Mouse (Mus musculus) MEL (cell line): ENCODE data around the gene Pfkfb3. TPM values are rescaled to one million over a fixed set of nuclear protein-coding genes. Genes with fewer than 3 reads are reported as not detected.
A peak's percentile ranks its signal among the peaks of the same experiment; 100 is the strongest.

Experiments used
- DNase-seq: peaks from one replicate; pipeline ENCODE4 v3.0.0; 2011; ENCODE audit warnings: low read depth, low spot score
- H3K27ac ChIP-seq: 2 replicates; pipeline ENCODE4 v1.5.1; 2012; ENCODE audit warnings: low read depth, mild to moderate bottlenecking, control low read depth, low read length, moderate library complexity; ENCODE audit not compliant: control insufficient read depth
- H3K27me3 ChIP-seq, 2 experiments: fragments of 150-350 bp in 1 of 2; sonication (generic) in 1 of 2; 2 replicates each; pipeline ENCODE4 v1.6.1; 2012; ENCODE audit warnings: low read length in 2 of 2, mild to moderate bottlenecking in 2 of 2, improper control_type of control experiment in 1 of 2, moderate library complexity in 1 of 2; ENCODE audit not compliant: insufficient read depth in 2 of 2, control insufficient read depth in 1 of 2
- H3K36me3 ChIP-seq, 2 experiments: 2 replicates each; pipeline ENCODE4 v1.6.1; 2012 to 2014; ENCODE audit warnings: low read length in 2 of 2, improper control_type of control experiment in 1 of 2, inconsistent platforms in 1 of 2, mild to moderate bottlenecking in 1 of 2; ENCODE audit not compliant: insufficient read depth in 2 of 2, control insufficient read depth in 1 of 2
- H3K4me1 ChIP-seq, 2 experiments: fragments of 150-350 bp in 1 of 2; sonication (generic) in 1 of 2; 2 replicates each; pipeline ENCODE4 v1.6.1; 2012; ENCODE audit warnings: low read length in 2 of 2, improper control_type of control experiment in 1 of 2, mild to moderate bottlenecking in 1 of 2; ENCODE audit not compliant: insufficient read depth in 2 of 2, control insufficient read depth in 1 of 2
- H3K4me3 ChIP-seq, 2 experiments: fragments of 150-350 bp in 1 of 2; sonication (generic) in 1 of 2; 2 replicates each; pipeline ENCODE4 v1.5.1; 2012; ENCODE audit warnings: low read depth in 2 of 2, low read length in 2 of 2, mild to moderate bottlenecking in 2 of 2, moderate library complexity in 2 of 2, control low read depth in 1 of 2, improper control_type of control experiment in 1 of 2; ENCODE audit not compliant: control insufficient read depth in 1 of 2, insufficient read depth in 1 of 2
- H3K79me2 ChIP-seq: 2 replicates; pipeline ENCODE4 v1.6.1; 2012; ENCODE audit warnings: mild to moderate bottlenecking, low read length, moderate library complexity; ENCODE audit not compliant: control insufficient read depth, poor library complexity, insufficient read depth
- H3K9ac ChIP-seq: 2 replicates; pipeline ENCODE4 v1.6.1; 2012; ENCODE audit warnings: low read depth, mild to moderate bottlenecking, control low read depth, low read length, moderate library complexity; ENCODE audit not compliant: control insufficient read depth, poor library complexity, severe bottlenecking
- H3K9me3 ChIP-seq: fragments of 150-350 bp; sonication (generic); replicated peaks from 2 replicates; pipeline ENCODE4 v1.6.1; 2012; ENCODE audit warnings: mild to moderate bottlenecking, low read length, improper control_type of control experiment, moderate library complexity; ENCODE audit not compliant: insufficient read depth
- CHD1 ChIP-seq: IDR thresholded peaks from 2 replicates; pipeline ENCODE4 v1.6.1; 2012; ENCODE audit warnings: low read depth, mild to moderate bottlenecking, inconsistent platforms, low read length, improper control_type of control experiment
- CHD2 ChIP-seq: IDR thresholded peaks from 2 replicates; pipeline ENCODE4 v1.6.1; 2011; ENCODE audit warnings: low read length, improper control_type of control experiment
- CTCF ChIP-seq, 3 experiments: IDR thresholded peaks in 2 of 3; conservative IDR thresholded peaks in 1 of 3; 2 replicates each; pipeline ENCODE4 v1.5.1; 2011 to 2012; ENCODE audit warnings: low read length in 3 of 3, low read depth in 2 of 3, mild to moderate bottlenecking in 2 of 3, improper control_type of control experiment in 1 of 3, inconsistent platforms in 1 of 3, mixed read lengths in 1 of 3, moderate library complexity in 1 of 3; ENCODE audit not compliant: control insufficient read depth in 1 of 3, insufficient read depth in 1 of 3, poor library complexity in 1 of 3, severe bottlenecking in 1 of 3
- ETS1 ChIP-seq: IDR thresholded peaks from 2 replicates; pipeline ENCODE4 v1.6.1; 2012; ENCODE audit warnings: low read depth, mild to moderate bottlenecking, inconsistent platforms, low read length, improper control_type of control experiment, moderate library complexity
- HCFC1 ChIP-seq: IDR thresholded peaks from 2 replicates; pipeline ENCODE4 v1.6.1; 2012; ENCODE audit warnings: low read depth, mild to moderate bottlenecking, inconsistent platforms, low read length, improper control_type of control experiment, moderate library complexity
- JUND ChIP-seq: IDR thresholded peaks from 2 replicates; pipeline ENCODE4 v1.6.1; 2011; ENCODE audit warnings: low read depth, mild to moderate bottlenecking, improper control_type of control experiment, low read length
- KAT2A ChIP-seq: conservative IDR thresholded peaks from 2 replicates; pipeline ENCODE4 v1.6.1; 2012; ENCODE audit warnings: low read depth, low read length, improper control_type of control experiment, inconsistent platforms
- MAX ChIP-seq: IDR thresholded peaks from 2 replicates; pipeline ENCODE4 v1.6.1; 2011; ENCODE audit warnings: low read length, improper control_type of control experiment
- MAZ ChIP-seq: IDR thresholded peaks from 2 replicates; pipeline ENCODE4 v1.6.1; 2012; ENCODE audit warnings: low read depth, mild to moderate bottlenecking, inconsistent platforms, low read length, improper control_type of control experiment
- MEF2A ChIP-seq: IDR thresholded peaks from 2 replicates; pipeline ENCODE4 v1.6.1; 2014; ENCODE audit warnings: low read depth, mild to moderate bottlenecking, inconsistent platforms, low read length, improper control_type of control experiment; ENCODE audit not compliant: poor library complexity, insufficient replicate concordance, severe bottlenecking; ENCODE audit errors: extremely low read depth
- MXI1 ChIP-seq: IDR thresholded peaks from 2 replicates; pipeline ENCODE4 v1.6.1; 2011; ENCODE audit warnings: mild to moderate bottlenecking, low read depth, low read length, improper control_type of control experiment
- MYC ChIP-seq: IDR thresholded peaks from 2 replicates; pipeline ENCODE4 v1.6.1; 2011; ENCODE audit warnings: low read depth, mild to moderate bottlenecking, low read length, improper control_type of control experiment, moderate library complexity
- NELFE ChIP-seq: IDR thresholded peaks from 2 replicates; pipeline ENCODE4 v1.6.1; 2011; ENCODE audit warnings: low read depth, low read length, improper control_type of control experiment
- NRF1 ChIP-seq: IDR thresholded peaks from 2 replicates; pipeline ENCODE4 v1.6.1; 2014; ENCODE audit warnings: low read depth, mild to moderate bottlenecking, inconsistent platforms, low read length, improper control_type of control experiment, moderate library complexity; ENCODE audit not compliant: poor library complexity, insufficient read depth, severe bottlenecking
- POLR2A ChIP-seq, 2 experiments: IDR thresholded peaks; 2 replicates each; pipeline ENCODE4 v1.6.1; 2011 to 2012; ENCODE audit warnings: low read length in 2 of 2, mild to moderate bottlenecking in 2 of 2, control low read depth in 1 of 2, improper control_type of control experiment in 1 of 2, low read depth in 1 of 2, moderate library complexity in 1 of 2; ENCODE audit not compliant: control insufficient read depth in 1 of 2, insufficient read depth in 1 of 2, poor library complexity in 1 of 2
- SIN3A ChIP-seq: IDR thresholded peaks from 2 replicates; pipeline ENCODE4 v1.6.1; 2012; ENCODE audit warnings: low read length, improper control_type of control experiment, inconsistent platforms
- SMC3 ChIP-seq: IDR thresholded peaks from 2 replicates; pipeline ENCODE4 v1.6.1; 2011; ENCODE audit warnings: low read depth, low read length, improper control_type of control experiment
- TBP ChIP-seq: IDR thresholded peaks from 2 replicates; pipeline ENCODE4 v1.8.0; 2011; ENCODE audit warnings: low read depth, low read length, improper control_type of control experiment
- TCF12 ChIP-seq: IDR thresholded peaks from 2 replicates; pipeline ENCODE4 v1.6.1; 2014; ENCODE audit warnings: low read depth, mild to moderate bottlenecking, inconsistent platforms, low read length, improper control_type of control experiment, moderate library complexity
- UBTF ChIP-seq: IDR thresholded peaks from 2 replicates; pipeline ENCODE4 v1.6.1; 2012; ENCODE audit warnings: low read depth, mild to moderate bottlenecking, inconsistent platforms, low read length, improper control_type of control experiment, moderate library complexity, borderline replicate concordance; ENCODE audit not compliant: insufficient read depth
- USF1 ChIP-seq: IDR thresholded peaks from 2 replicates; pipeline ENCODE4 v1.6.1; 2014; ENCODE audit warnings: low read depth, mild to moderate bottlenecking, inconsistent platforms, low read length, improper control_type of control experiment, moderate library complexity
- ZKSCAN1 ChIP-seq: IDR thresholded peaks from 2 replicates; pipeline ENCODE4 v1.6.1; 2012; ENCODE audit warnings: low read depth, mild to moderate bottlenecking, inconsistent platforms, low read length, improper control_type of control experiment, moderate library complexity
- ZMIZ1 ChIP-seq: IDR thresholded peaks from 2 replicates; pipeline ENCODE4 v1.6.1; 2012; ENCODE audit warnings: low read depth, mild to moderate bottlenecking, inconsistent platforms, low read length, improper control_type of control experiment, moderate library complexity
- polyA plus RNA-seq, 2 experiments: library from polyadenylated mRNA; stranded (reverse) in 1 of 2; unstranded in 1 of 2; fragments of >175 nt in 1 of 2; fragments of >200 nt in 1 of 2; gene quantifications; 2 replicates each; pipeline versions ENCODE4 v1.2.1 to v1.2.4; 2012; ENCODE audit warnings: low replicate concordance in 2 of 2, low read depth in 1 of 2; ENCODE audit not compliant: insufficient read length in 2 of 2, insufficient read depth in 1 of 2, missing spikeins in 1 of 2
- total RNA-seq: library from RNA; depleted of rRNA; stranded (reverse); fragments of 300-350 nt; gene quantifications from 2 replicates; pipeline ENCODE4 v1.2.3, GENCODE M21; 2012; rRNA removed

Pfkfb3 gene
- total RNA-seq, result 7.2 and 9.9 TPM in 2 replicates
- 10 to 100 TPM in 1 of 2 experiments, not detected in 1; 13.8 TPM for polyA plus RNA-seq

- peak within 1 kb of the TSS; percentile 7; the same call in 1 of the 2 replicates for H3K27ac ChIP-seq
- H3K4me1 ChIP-seq, result peaks cover 0 to 2% of the 10 kb centered on the region in 2 experiments; a peak in 3 of 4 replicates
- H3K4me3 ChIP-seq, result peak within 1 kb of the TSS; percentile 62 to 91
- 0 out of 4 replicates have a peak, but pooled peaks cover 0 to 2% of the 10 kb centered on the region in 2 experiments for H3K36me3 ChIP-seq
- H3K9me3 ChIP-seq, result no peaks in the 10 kb centered on the region
- peaks cover 0 to under 1% of the 10 kb centered on the region in 2 experiments; a peak in 1 of 4 replicates for H3K27me3 ChIP-seq
- H3K9ac ChIP-seq, result peak within 1 kb of the TSS; percentile 63
- peak; percentile 82 for DNase-seq
- 0 out of 2 replicates have a peak, but pooled peaks have one; percentile 41 for TF ChIP-seq ZMIZ1
- no peak; the same call in 1 of the 2 replicates for TF ChIP-seq TBP
- TF ChIP-seq ETS1, result peak; percentile 23; the same call in 1 of the 2 replicates
- peak; percentile 61 for TF ChIP-seq USF1
- TF ChIP-seq UBTF, result 0 out of 2 replicates have a peak, but pooled peaks have one; percentile 13
- TF ChIP-seq HCFC1, result no peak
- TF ChIP-seq MYC, result 0 out of 2 replicates have a peak, but pooled peaks have one; percentile 37
- peak; percentile 74 for TF ChIP-seq MAX
- no peak for TF ChIP-seq CHD2
- TF ChIP-seq CHD1, result peak; percentile 85; the same call in 1 of the 2 replicates
- TF ChIP-seq KAT2A, result no peak
- TF ChIP-seq SIN3A, result peak; percentile 75
- peak; percentile 62 to 71 for TF ChIP-seq POLR2A (IDR thresholded peaks at IDR 0.05; ENCODE audit: control insufficient read depth in 1 of 2, insufficient read depth in 1 of 2, low read depth in 1 of 2, low read length in 2 of 2, poor library complexity in 1 of 2)
- peak; percentile 23; the same call in 1 of the 2 replicates for TF ChIP-seq NRF1
- no peak for TF ChIP-seq JUND
- no peak for TF ChIP-seq ZKSCAN1
- peak; percentile 43; the same call in 1 of the 2 replicates for TF ChIP-seq NELFE
- TF ChIP-seq MAZ, result peak; percentile 50; the same call in 1 of the 2 replicates
- no peak for TF ChIP-seq MEF2A
- peak; percentile 7; the same call in 1 of the 2 replicates for TF ChIP-seq SMC3
- no peak for TF ChIP-seq TCF12
- peak; percentile 96 for TF ChIP-seq MXI1
- no peak for TF ChIP-seq CTCF (IDR thresholded peaks at IDR 0.05 in 2 of 3, conservative IDR thresholded peaks at IDR 0.05 in 1 of 3; ENCODE audit: control insufficient read depth in 1 of 3, insufficient read depth in 1 of 3, low read depth in 2 of 3, low read length in 3 of 3, poor library complexity in 1 of 3, severe bottlenecking in 1 of 3)
- peaks cover 9% of the 10 kb centered on the region; the same call in 1 of the 2 replicates for H3K79me2 ChIP-seq
These were observed at the start of gene Pfkfb3 for GRCm38 (mm10) chr2:11553471-11554400. Gene Pfkfb3 (minus strand): TSS chr2:11554077.
